Mouse (Mus musculus): ENCODE data around the gene Kiz.

DNA sequence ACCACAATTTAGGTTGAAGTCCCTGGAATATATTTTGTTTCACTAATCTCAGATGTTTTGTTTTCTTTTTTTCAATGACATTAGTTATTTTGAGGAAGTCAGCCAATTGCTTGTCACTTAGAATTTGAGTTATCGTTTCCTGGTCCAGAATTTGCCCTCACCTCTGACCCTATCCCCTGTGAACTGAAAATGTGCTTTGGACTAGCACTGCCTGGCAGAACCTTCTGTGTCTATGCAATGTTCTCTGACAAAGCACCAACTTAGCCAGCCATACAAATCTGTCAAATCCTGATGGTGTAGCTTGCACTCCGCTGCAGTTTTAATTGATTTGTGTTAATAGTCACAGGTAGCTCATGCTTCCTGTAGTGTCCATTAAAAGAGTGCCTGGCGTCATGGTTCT, 10.1 kb downstream of the Kiz start:
- no peak for TF ChIP-seq POLR2A (IDR thresholded peaks at IDR 0.05; ENCODE audit: borderline replicate concordance, insufficient read depth, low read length)
- TF ChIP-seq CTCF (IDR thresholded peaks at IDR 0.05; ENCODE audit: borderline replicate concordance, insufficient read depth, low read depth, low read length): no peak

All from cerebellum, adult 2 months (tissue).